Mouse (Mus musculus) heart, embryonic 14.5 days (tissue): ENCODE results near the gene B3gat3. TPM values are rescaled to one million over a fixed set of nuclear protein-coding genes. Genes with fewer than 3 reads are reported as not detected.

Experiments
- ATAC-seq: fragments of 200-750 bp; cut with Nextera tagmentation; 2 replicates; pipeline ENCODE4 v1.8.0; 2017; ENCODE audit warnings: low read depth, moderate TSS enrichment; ENCODE audit not compliant: insufficient number of reproducible peaks, insufficient read depth, low FRiP score
- H3K27ac ChIP-seq, 2 experiments: fragments of 200-500 bp in 1 of 2; fragments of 300-500 bp in 1 of 2; sonication (generic) in 1 of 2; replicated peaks in 1 of 2; 2 replicates each; pipeline ENCODE4 v1.5.1; 2012 to 2014; ENCODE audit warnings: low read depth in 2 of 2, low read length in 2 of 2, control low read depth in 1 of 2, mild to moderate bottlenecking in 1 of 2, mixed read lengths in 1 of 2; ENCODE audit not compliant: control insufficient read depth in 1 of 2, insufficient read depth in 1 of 2
- H3K27me3 ChIP-seq: fragments of 300-500 bp; sonication (generic); 2 replicates; pipeline ENCODE4 v1.6.1; 2014; ENCODE audit warnings: mild to moderate bottlenecking, low read length, control low read depth; ENCODE audit not compliant: control insufficient read depth, insufficient read depth
- H3K36me3 ChIP-seq: fragments of 300-500 bp; sonication (generic); 2 replicates; pipeline ENCODE4 v1.6.1; 2014; ENCODE audit warnings: mild to moderate bottlenecking, control low read depth, low read length, mixed read lengths; ENCODE audit not compliant: control insufficient read depth, insufficient read depth
- H3K4me1 ChIP-seq, 2 experiments: fragments of 200-500 bp in 1 of 2; fragments of 300-500 bp in 1 of 2; sonication (generic) in 1 of 2; 2 replicates each; pipeline ENCODE4 v1.6.1; 2012 to 2014; ENCODE audit warnings: low read length in 2 of 2, control low read depth in 1 of 2, mixed read lengths in 1 of 2; ENCODE audit not compliant: control insufficient read depth in 2 of 2, insufficient read depth in 2 of 2
- H3K4me2 ChIP-seq: fragments of 300-500 bp; sonication (generic); 2 replicates; pipeline ENCODE4 v1.6.1; 2014; ENCODE audit warnings: mild to moderate bottlenecking, low read length
- H3K4me3 ChIP-seq, 2 experiments: fragments of 200-500 bp in 1 of 2; fragments of 300-500 bp in 1 of 2; sonication (generic) in 1 of 2; 2 replicates each; pipeline ENCODE4 v1.5.1; 2012 to 2014; ENCODE audit warnings: low read length in 2 of 2, mild to moderate bottlenecking in 2 of 2, control low read depth in 1 of 2, low read depth in 1 of 2, moderate library complexity in 1 of 2; ENCODE audit not compliant: control insufficient read depth in 1 of 2, insufficient read depth in 1 of 2
- H3K9ac ChIP-seq: fragments of 300-500 bp; sonication (generic); 2 replicates; pipeline ENCODE4 v1.6.1; 2014; ENCODE audit warnings: mild to moderate bottlenecking, low read length
- H3K9me3 ChIP-seq: fragments of 300-500 bp; sonication (generic); 2 replicates; pipeline ENCODE4 v1.6.1; 2016; ENCODE audit warnings: low read length, control low read depth; ENCODE audit not compliant: control insufficient read depth
- WGBS: fragments of 180-500 bp; shearing (Covaris S2); extraction: QIAGEN DNeasy Blood & Tissue Kit; methylation state at CpG from one replicate; pipeline ENCODE4 v1.1.7; 2014; 5-methylcytosine and 5-hydroxymethylcytosine counted together
- polyA plus RNA-seq: library from polyadenylated mRNA; unstranded; fragments of >200 nt; fragmentation: Nextera tagmentation; extraction: Ambion mirVana; gene quantifications from 2 replicates; pipeline ENCODE4 v1.2.1, GENCODE M21; 2014

The B3gat3 gene
- polyA plus RNA-seq, 1 experiment from 2014 or later, result 34.2 TPM

DNA sequence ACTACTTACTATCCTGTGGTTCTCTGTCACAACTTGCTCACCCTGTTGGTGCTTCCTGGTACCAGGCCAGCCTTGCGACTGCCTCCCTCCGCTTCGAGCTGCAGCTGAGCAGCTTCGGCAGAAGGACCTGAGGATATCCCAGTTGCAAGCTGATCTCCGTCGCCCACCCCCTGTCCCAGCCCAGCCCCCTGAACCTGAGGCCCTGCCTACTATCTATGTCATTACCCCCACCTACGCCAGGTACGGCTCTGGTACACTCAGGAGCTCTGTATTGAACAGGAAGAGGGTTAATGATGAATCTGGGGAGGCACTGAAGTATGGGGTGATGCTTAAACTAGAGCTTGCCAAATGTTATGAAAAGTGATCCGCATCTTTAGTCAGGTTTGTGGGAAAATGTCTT, 1.6 kb downstream of the B3gat3 start:
- Histone ChIP-seq H3K4me1 (peaks cover 2 to 9% of the 10 kb centered on the region in 2 experiments; a peak in 3 of 4 replicates), H3K36me3 (peaks cover 41% of the 10 kb centered on the region), H3K9ac (no peak overlapping the region), H3K4me2 (peak overlapping the region; percentile 89), H3K4me3 (no peak overlapping the region), H3K27ac (no peak overlapping the region), H3K27me3 (no peaks in the 10 kb centered on the region), H3K9me3 (no peaks in the 10 kb centered on the region)
- WGBS, result 80% methylated on average over 9 of the region's 9 CpGs
- ATAC-seq, result no peak

DNA sequence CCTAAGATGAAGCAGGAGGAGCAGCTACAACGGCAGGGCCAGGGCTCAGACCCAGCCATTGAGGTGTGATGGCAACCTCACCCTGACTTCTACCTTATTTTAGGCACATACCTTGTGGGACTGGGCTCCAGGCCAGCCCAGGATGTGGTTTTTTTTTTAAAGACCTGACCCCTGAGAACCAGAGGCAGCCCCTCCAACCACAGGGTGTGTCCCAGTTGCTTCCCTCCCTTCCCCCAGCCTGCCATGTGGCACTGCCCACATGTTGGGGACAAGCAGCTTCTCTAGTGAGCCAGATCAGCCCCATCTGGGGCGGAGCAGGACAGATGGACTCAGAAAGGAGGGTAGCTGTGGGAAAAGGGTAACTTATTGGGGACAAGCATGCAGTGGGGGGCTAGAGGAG, 6.6 kb downstream of the B3gat3 start:
- H3K4me1 ChIP-seq, result peaks cover 5 to 9% of the 10 kb centered on the region in 2 experiments; a peak in 3 of 4 replicates
- no peaks in the 10 kb centered on the region for H3K9me3 ChIP-seq
- H3K4me2 ChIP-seq, result no peak overlapping the region
- H3K4me3 ChIP-seq, result no peak overlapping the region
- WGBS, result 92% methylated on average over 2 of the region's 2 CpGs
- no peak for ATAC-seq
- no peak overlapping the region for H3K27ac ChIP-seq
- no peak overlapping the region for H3K9ac ChIP-seq
- peaks cover 52% of the 10 kb centered on the region for H3K36me3 ChIP-seq
- no peaks in the 10 kb centered on the region for H3K27me3 ChIP-seq

DNA sequence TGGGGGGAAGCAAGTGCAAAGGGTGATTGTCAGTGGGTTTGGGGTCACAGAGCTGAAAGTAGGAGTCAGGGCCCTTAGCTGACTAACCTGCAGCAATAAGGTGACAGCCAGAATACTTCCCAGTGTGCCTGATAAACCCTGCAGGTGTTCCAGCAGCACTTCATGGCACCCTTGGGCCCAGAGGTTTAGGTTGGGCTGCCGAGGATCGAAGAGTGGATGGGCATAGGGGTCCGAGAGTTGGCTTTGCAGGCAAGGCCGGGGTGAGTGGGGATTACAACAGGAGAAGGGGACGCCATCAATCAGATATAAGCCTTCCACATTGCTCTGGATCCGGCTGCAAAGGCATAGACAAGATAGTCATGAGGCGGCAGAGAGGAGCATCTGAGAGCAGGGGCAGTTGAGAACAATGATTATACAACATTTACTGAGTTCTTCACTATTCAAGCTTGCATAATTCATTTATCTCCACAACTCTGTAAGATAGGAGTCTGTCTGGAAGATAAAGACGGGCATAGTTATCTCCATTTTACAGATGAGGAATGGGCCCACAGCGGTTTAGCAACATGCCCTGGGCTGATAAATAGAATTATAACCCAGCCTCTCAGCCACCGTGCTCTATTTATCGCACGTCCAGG, 7.8 kb downstream of the B3gat3 start:
- no peaks in the 10 kb centered on the region for H3K27me3 ChIP-seq
- H3K27ac ChIP-seq, result no peak overlapping the region
- ATAC-seq, result no peak
- H3K9me3 ChIP-seq, result no peaks in the 10 kb centered on the region
- 81% methylated on average over 12 of the region's 12 CpGs for WGBS
- peaks cover 5 to 8% of the 10 kb centered on the region in 2 experiments; a peak in 3 of 4 replicates for H3K4me1 ChIP-seq
- peaks cover 49% of the 10 kb centered on the region for H3K36me3 ChIP-seq
- H3K9ac ChIP-seq, result no peak overlapping the region
- H3K4me2 ChIP-seq, result no peak overlapping the region
- H3K4me3 ChIP-seq, result no peak overlapping the region

DNA sequence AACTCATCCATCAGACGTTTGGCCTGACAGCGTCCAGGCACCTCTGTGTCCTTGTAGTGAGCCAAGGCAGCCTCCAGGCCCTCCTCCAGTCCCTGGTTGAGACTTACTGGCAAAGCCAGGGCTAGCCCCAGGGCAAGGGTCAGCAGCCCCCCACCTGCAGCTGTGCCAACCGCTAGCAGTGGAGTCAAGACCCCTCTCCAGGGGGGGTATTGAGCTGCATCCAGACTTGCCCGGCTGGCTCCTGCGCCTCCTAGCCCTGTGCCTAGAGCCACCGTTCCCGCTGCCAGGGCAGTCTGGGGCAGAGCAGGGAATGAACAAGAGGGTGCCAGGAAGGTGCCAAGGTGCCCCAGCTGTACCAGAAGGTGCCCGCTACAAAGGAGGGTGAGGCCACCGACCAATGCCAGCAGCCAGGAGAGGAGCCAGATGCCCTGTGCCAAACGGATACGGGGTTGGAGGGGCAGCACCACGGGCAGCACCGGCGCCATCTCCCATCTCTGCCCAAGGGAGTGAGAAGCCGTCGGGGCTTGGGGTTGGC, 8.6 kb downstream of the B3gat3 start:
- H3K27ac ChIP-seq, result 0 out of 4 replicates have a peak overlapping the region, but pooled peaks of 1 of the 2 experiments have one; percentile 72
- peaks cover 5 to 8% of the 10 kb centered on the region in 2 experiments; a peak in 3 of 4 replicates for H3K4me1 ChIP-seq
- WGBS, result 19% methylated on average over 16 of the region's 16 CpGs
- H3K9ac ChIP-seq, result peak overlapping the region; percentile 82
- H3K27me3 ChIP-seq, result no peaks in the 10 kb centered on the region
- peak overlapping the region; percentile 70 for H3K4me2 ChIP-seq
- peak overlapping the region; percentile 75 to 77 for H3K4me3 ChIP-seq
- H3K36me3 ChIP-seq, result peaks cover 52% of the 10 kb centered on the region
- no peaks in the 10 kb centered on the region for H3K9me3 ChIP-seq
- ATAC-seq, result 0 out of 2 replicates have a peak, but pooled peaks have one; percentile 7

DNA sequence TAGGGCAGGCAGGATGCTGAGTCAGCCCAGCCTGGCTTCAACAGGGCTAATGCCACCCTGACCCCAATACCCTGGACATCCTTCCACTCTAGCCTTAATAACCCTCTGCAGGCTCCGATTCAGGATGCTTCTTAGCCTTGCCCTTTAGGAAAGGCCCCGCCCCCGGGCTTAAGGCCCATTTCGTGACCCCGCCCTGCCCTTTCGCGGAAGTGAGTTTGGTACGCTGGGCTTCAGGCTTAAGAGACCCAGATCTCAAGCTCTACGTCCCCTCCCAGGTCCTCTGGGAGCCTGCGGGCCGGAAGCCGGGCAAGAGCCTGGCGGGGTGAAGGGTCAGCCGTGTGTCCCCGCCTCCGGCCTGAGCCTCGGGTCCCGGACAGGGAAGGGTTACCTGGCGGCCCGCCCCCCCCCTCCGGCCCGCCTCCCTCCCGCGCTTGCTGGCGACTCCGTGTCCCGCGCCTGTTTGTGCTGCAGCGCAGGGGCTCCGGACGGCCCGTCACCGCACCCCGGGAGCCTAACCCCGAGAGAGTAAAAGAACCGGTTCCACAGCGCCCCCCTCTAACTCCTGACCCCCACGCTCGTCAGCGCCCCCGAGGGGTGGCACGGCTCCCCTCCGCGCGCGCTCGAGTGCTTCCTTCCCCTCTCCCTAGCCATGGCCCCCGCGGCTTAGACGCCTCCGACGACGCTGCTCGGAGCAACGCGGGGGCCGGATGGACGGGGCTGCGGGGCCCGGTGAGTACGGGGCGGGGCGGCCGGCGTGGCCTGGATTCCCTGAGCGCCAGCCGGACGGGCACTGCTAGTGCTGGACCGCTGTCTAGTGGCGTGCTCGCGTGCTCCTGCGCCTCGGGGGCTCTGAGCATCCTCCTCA, 9.3 kb downstream of the B3gat3 start, which contains the start of the genes Rom1 and Eml3:
Gene Rom1, minus strand, starts transcription at position 133 of the 865 bp plus-strand sequence.
Gene Eml3, plus strand, starts transcription at position 329 of the 865 bp plus-strand sequence.
- Histone ChIP-seq H3K36me3 (peaks cover 52% of the 10 kb centered on the region), H3K27ac (peak within 1 kb of the TSS; percentile 29 to 72; a peak in 3 of 4 replicates), H3K4me2 (peak within 1 kb of the TSS; percentile 70), H3K4me3 (peak within 1 kb of the TSS; percentile 75 to 77), H3K9me3 (no peaks in the 10 kb centered on the region), H3K9ac (peak within 1 kb of the TSS; percentile 82), H3K27me3 (no peaks in the 10 kb centered on the region), H3K4me1 (peaks cover 5 to 8% of the 10 kb centered on the region in 2 experiments; a peak in 3 of 4 replicates)
- ATAC-seq, result peak; percentile 81
- WGBS, result 2% methylated on average over 71 of the region's 74 CpGs

DNA sequence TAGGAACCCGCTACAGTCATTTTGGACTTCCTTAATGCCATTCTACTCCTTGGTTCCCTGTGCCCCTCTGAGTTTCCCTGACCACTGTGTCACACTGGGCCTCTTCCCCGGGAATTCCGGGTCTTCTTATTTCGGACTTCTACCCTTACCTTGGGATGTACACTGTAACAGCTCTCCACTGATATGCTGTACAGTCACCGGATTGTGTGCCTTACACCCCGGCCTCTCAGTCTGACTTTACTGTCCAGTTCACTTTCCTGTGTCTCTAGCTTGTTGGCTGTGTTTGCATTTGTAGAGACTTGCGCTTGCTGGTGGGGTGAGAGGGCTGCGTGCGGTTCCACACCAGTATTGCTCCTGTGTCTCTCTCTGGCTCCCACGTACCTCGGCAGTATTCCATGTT, 9.9 kb downstream of the B3gat3 start:
- H3K4me2 ChIP-seq, result peak overlapping the region; percentile 70
- no peaks in the 10 kb centered on the region for H3K9me3 ChIP-seq
- H3K27ac ChIP-seq, result peak overlapping the region in 1 of 2 experiments; percentile 72; a peak in 2 of 4 replicates
- 10% methylated on average over 11 of the region's 11 CpGs for WGBS
- H3K27me3 ChIP-seq, result no peaks in the 10 kb centered on the region
- ATAC-seq, result no peak
- H3K4me3 ChIP-seq, result peak overlapping the region; percentile 75 to 77
- peaks cover 5 to 8% of the 10 kb centered on the region in 2 experiments; a peak in 3 of 4 replicates for H3K4me1 ChIP-seq
- peaks cover 57% of the 10 kb centered on the region for H3K36me3 ChIP-seq
- peak overlapping the region; percentile 82 for H3K9ac ChIP-seq

DNA sequence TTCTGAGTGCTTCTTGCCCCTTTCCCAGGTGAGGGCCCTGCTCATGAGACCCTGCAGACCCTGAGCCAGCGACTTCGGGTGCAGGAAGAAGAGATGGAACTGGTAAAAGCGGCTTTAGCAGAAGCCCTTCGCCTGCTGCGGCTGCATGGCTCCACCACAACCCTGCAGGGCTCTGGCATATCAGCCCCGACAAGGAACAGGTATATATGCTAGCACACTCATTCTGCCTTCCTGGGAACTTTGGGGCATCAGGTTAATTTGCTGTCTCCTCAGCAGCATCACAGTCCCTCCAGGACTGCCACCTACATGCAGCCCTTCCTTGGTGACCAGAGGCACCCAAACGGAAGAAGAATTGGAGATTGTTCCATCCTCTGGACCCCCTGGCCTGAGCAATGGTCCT, 10.6 kb downstream of the B3gat3 start:
- WGBS, result 77% methylated on average over 7 of the region's 7 CpGs
- peak overlapping the region in 1 of 2 experiments; percentile 75; a peak in 2 of 4 replicates for H3K4me3 ChIP-seq
- no peak overlapping the region for H3K27ac ChIP-seq
- H3K36me3 ChIP-seq, result peaks cover 57% of the 10 kb centered on the region
- H3K9me3 ChIP-seq, result no peaks in the 10 kb centered on the region
- H3K9ac ChIP-seq, result peak overlapping the region; percentile 82; the same call in 1 of the 2 replicates
- H3K4me1 ChIP-seq, result peaks cover 5 to 8% of the 10 kb centered on the region in 2 experiments; a peak in 3 of 4 replicates
- no peak for ATAC-seq
- no peaks in the 10 kb centered on the region for H3K27me3 ChIP-seq
- H3K4me2 ChIP-seq, result peak overlapping the region; percentile 70
